Mouse (Mus musculus) E14TG2a.4 (cell line): ENCODE results near the gene Mrpl33.

Experiments used
- H3K27me3 ChIP-seq: 2 replicates; pipeline ENCODE4 v1.6.1; 2014; ENCODE audit warnings: low read length, control low read depth; ENCODE audit not compliant: insufficient read depth
- H3K36me3 ChIP-seq: 2 replicates; pipeline ENCODE4 v1.6.1; 2014; ENCODE audit warnings: low read length, control low read depth; ENCODE audit not compliant: insufficient read depth
- H3K4me1 ChIP-seq: replicated peaks from 2 replicates; pipeline ENCODE4 v1.6.1; 2014; ENCODE audit warnings: low read depth, low read length, control low read depth
- H3K4me3 ChIP-seq: replicated peaks from 2 replicates; pipeline ENCODE4 v1.5.1; 2014; ENCODE audit warnings: mild to moderate bottlenecking, low read length
- H3K9me3 ChIP-seq: 2 replicates; pipeline ENCODE4 v1.6.1; 2014; ENCODE audit warnings: low read length, control low read depth
- CTCF ChIP-seq: conservative IDR thresholded peaks from 2 replicates; pipeline ENCODE4 v1.5.1; 2014; ENCODE audit warnings: low read length
- NANOG ChIP-seq: IDR thresholded peaks from 2 replicates; pipeline ENCODE4 v1.6.1; 2014; ENCODE audit warnings: borderline replicate concordance, low read length, mixed read lengths
- POU5F1 ChIP-seq: IDR thresholded peaks from 2 replicates; pipeline ENCODE4 v1.6.1; 2014; ENCODE audit warnings: low read length, borderline replicate concordance

Gene Mrpl33

GRCm38 (mm10) chr5:31596481-31597429 lies at the start of gene Mrpl33:
Mrpl33 (plus strand) TSS chr5:31596935.
- no peaks in the 10 kb centered on the region for H3K36me3 ChIP-seq
- H3K4me3 ChIP-seq = peak within 1 kb of the TSS; percentile 80
- TF ChIP-seq CTCF (no peak), POU5F1 (no peak), NANOG (no peak)
- H3K27me3 ChIP-seq = no peaks in the 10 kb centered on the region
- peaks cover 70% of the 10 kb centered on the region for H3K4me1 ChIP-seq
- no peaks in the 10 kb centered on the region for H3K9me3 ChIP-seq

GRCm38 (mm10) chr5:31559401-31559800 lies 37.3 kb upstream of the Mrpl33 start:
- H3K9me3 ChIP-seq = no peaks in the 10 kb centered on the region
- TF ChIP-seq CTCF = no peak
- H3K4me3 ChIP-seq = no peak overlapping the region
- H3K4me1 ChIP-seq = peaks cover 54% of the 10 kb centered on the region
- peaks cover 38% of the 10 kb centered on the region for H3K36me3 ChIP-seq
- H3K27me3 ChIP-seq = no peaks in the 10 kb centered on the region

GRCm38 (mm10) chr5:31560352-31560751 lies 36.4 kb upstream of the Mrpl33 start:
- TF ChIP-seq POU5F1 (no peak), CTCF (no peak), NANOG (no peak)
- Histone ChIP-seq H3K4me1 (peaks cover 63% of the 10 kb centered on the region), H3K4me3 (no peak overlapping the region), H3K9me3 (no peaks in the 10 kb centered on the region), H3K27me3 (no peaks in the 10 kb centered on the region), H3K36me3 (peaks cover 33% of the 10 kb centered on the region)

- no peak overlapping the region for H3K4me3 ChIP-seq
- H3K36me3 ChIP-seq = peaks cover 27% of the 10 kb centered on the region
- no peaks in the 10 kb centered on the region for H3K27me3 ChIP-seq
- TF ChIP-seq POU5F1 = no peak
- TF ChIP-seq CTCF = no peak
- TF ChIP-seq NANOG = no peak
- H3K9me3 ChIP-seq = no peaks in the 10 kb centered on the region
- H3K4me1 ChIP-seq = peaks cover 65% of the 10 kb centered on the region
These were observed 34.6 kb upstream of the Mrpl33 start for GRCm38 (mm10) chr5:31562036-31562666.

- Histone ChIP-seq H3K4me1 (peaks cover 52% of the 10 kb centered on the region), H3K9me3 (no peaks in the 10 kb centered on the region), H3K27me3 (no peaks in the 10 kb centered on the region), H3K36me3 (peaks cover 27% of the 10 kb centered on the region), H3K4me3 (no peak overlapping the region)
- TF ChIP-seq POU5F1 = no peak
- TF ChIP-seq CTCF = peak; percentile 85
These were observed 33.2 kb upstream of the Mrpl33 start for GRCm38 (mm10) chr5:31563496-31563895.

GRCm38 (mm10) chr5:31563905-31564304 lies 32.8 kb upstream of the Mrpl33 start:
- Histone ChIP-seq H3K36me3 (peaks cover 27% of the 10 kb centered on the region), H3K9me3 (no peaks in the 10 kb centered on the region), H3K27me3 (no peaks in the 10 kb centered on the region), H3K4me1 (peaks cover 48% of the 10 kb centered on the region), H3K4me3 (no peak overlapping the region)
- peak; percentile 50; the same call in 1 of the 2 replicates for TF ChIP-seq NANOG
- TF ChIP-seq CTCF = no peak

- no peak for TF ChIP-seq POU5F1
- no peak for TF ChIP-seq NANOG
- TF ChIP-seq CTCF = no peak
- no peaks in the 10 kb centered on the region; the same call in 1 of the 2 replicates for H3K27me3 ChIP-seq
- peaks cover 27% of the 10 kb centered on the region for H3K36me3 ChIP-seq
- H3K4me3 ChIP-seq = no peak overlapping the region
- H3K9me3 ChIP-seq = no peaks in the 10 kb centered on the region
- peaks cover 40% of the 10 kb centered on the region for H3K4me1 ChIP-seq
These were observed 31.8 kb upstream of the Mrpl33 start for GRCm38 (mm10) chr5:31564976-31565375.

- H3K9me3 ChIP-seq = no peaks in the 10 kb centered on the region
- H3K36me3 ChIP-seq = peaks cover 20% of the 10 kb centered on the region
These were observed 30.7 kb upstream of the Mrpl33 start for GRCm38 (mm10) chr5:31566026-31566425.

More at GRCm38 (mm10) chr5:31566026-31566425, 30.7 kb upstream of the Mrpl33 start:
- Histone ChIP-seq H3K4me3 (no peak overlapping the region), H3K4me1 (peaks cover 37% of the 10 kb centered on the region), H3K27me3 (peaks cover 5% of the 10 kb centered on the region)
- TF ChIP-seq CTCF (no peak), NANOG (no peak)
